In genomic region chr5:77399076-77399475, GRCm38 (mm10) we compare ENCODE assay signal across 19 mouse cellular contexts. TPM values are rescaled to one million over a fixed set of nuclear protein-coding genes. Genes with fewer than 3 reads are reported as not detected.
DNase-seq lines count a peak whose midpoint lies in the region; ATAC-seq and TF ChIP-seq lines count a peak whose summit lies in the region.
"Had no signal": no experiment of that assay in that cellular context is flagged by ENCODE, and none has a peak within 500 bp of the region (broad histone marks: within the 10 kb centered on the region; RNA-seq: fewer than 3 reads in every experiment).

No protein-coding gene starts in this region.

- no peak overlapping the region for H3K4me2 ChIP-seq in hindbrain, postnatal 0 days (ENCODE audit: low read depth, low read length)
- H3K4me2 ChIP-seq in hindbrain, embryonic 13.5 days: no peak overlapping the region
- H3K4me2 ChIP-seq in midbrain, embryonic 15.5 days: no peak overlapping the region
- H3K4me2 ChIP-seq in midbrain, embryonic 16.5 days (ENCODE audit: low read length): no peak overlapping the region
- H3K4me2 ChIP-seq in stomach, embryonic 16.5 days (ENCODE audit: low read depth, low read length): no peak overlapping the region
- H3K4me2 ChIP-seq: heart, embryonic 12.5 days; hindbrain, embryonic 14.5 days; intestine, embryonic 15.5 days; limb, embryonic 12.5 days; liver, embryonic 15.5 days had no signal

- no peak overlapping the region for H3K4me3 ChIP-seq in hindbrain, postnatal 0 days (ENCODE audit: low read length)
- no peak overlapping the region for H3K4me3 ChIP-seq in hindbrain, embryonic 13.5 days
- H3K4me3 ChIP-seq in liver, adult 2 months (ENCODE audit: insufficient read depth, low read depth, low read length): no peak overlapping the region
- no peak overlapping the region for H3K4me3 ChIP-seq in midbrain, embryonic 15.5 days
- H3K4me3 ChIP-seq in midbrain, embryonic 16.5 days (ENCODE audit: low read depth, low read length): no peak overlapping the region
- no peak overlapping the region for H3K4me3 ChIP-seq in stomach, embryonic 16.5 days (replicated peaks; ENCODE audit: low read length)
- H3K4me3 ChIP-seq: heart, embryonic 12.5 days; intestine, embryonic 15.5 days; limb, embryonic 12.5 days; liver, embryonic 15.5 days had no signal

- no peaks in the 10 kb centered on the region for H3K27me3 ChIP-seq in hindbrain, postnatal 0 days (ENCODE audit: insufficient read depth, low read length)
- H3K27me3 ChIP-seq in hindbrain, embryonic 13.5 days: 0 out of 2 replicates have a peak, but pooled peaks cover 6% of the 10 kb centered on the region
- no peaks in the 10 kb centered on the region for H3K27me3 ChIP-seq in liver, adult 2 months (ENCODE audit: control insufficient read depth, insufficient read depth, low read length)
- H3K27me3 ChIP-seq in midbrain, embryonic 15.5 days (replicated peaks): no peaks in the 10 kb centered on the region
- H3K27me3 ChIP-seq in midbrain, embryonic 16.5 days (ENCODE audit: control insufficient read depth, insufficient read depth, low read depth, low read length): no peaks in the 10 kb centered on the region
- no peaks in the 10 kb centered on the region for H3K27me3 ChIP-seq in stomach, embryonic 16.5 days (ENCODE audit: control insufficient read depth, insufficient read depth, low read length)
- H3K27me3 ChIP-seq: CH12.LX; intestine, embryonic 15.5 days; liver, embryonic 15.5 days had no signal

- no peak for TF ChIP-seq POLR2A in liver, adult 2 months (IDR thresholded peaks at IDR 0.05; ENCODE audit: extremely low read depth, insufficient read depth, low read length)

- no peaks in the 10 kb centered on the region for H3K36me3 ChIP-seq in hindbrain, postnatal 0 days (ENCODE audit: insufficient read depth, low read length)
- H3K36me3 ChIP-seq in hindbrain, embryonic 13.5 days: no peaks in the 10 kb centered on the region
- H3K36me3 ChIP-seq in liver, adult 2 months (ENCODE audit: control insufficient read depth, insufficient read depth, low read length): 0 out of 2 replicates have a peak, but pooled peaks cover 2% of the 10 kb centered on the region
- H3K36me3 ChIP-seq in midbrain, embryonic 15.5 days (replicated peaks): no peaks in the 10 kb centered on the region
- no peaks in the 10 kb centered on the region for H3K36me3 ChIP-seq in midbrain, embryonic 16.5 days (ENCODE audit: control insufficient read depth, insufficient read depth, low read length)
- no peaks in the 10 kb centered on the region for H3K36me3 ChIP-seq in stomach, embryonic 16.5 days (ENCODE audit: control insufficient read depth, insufficient read depth, low read length)
- H3K36me3 ChIP-seq: heart, embryonic 12.5 days; intestine, embryonic 15.5 days; limb, embryonic 12.5 days; liver, embryonic 15.5 days had no signal

- no peaks in the 10 kb centered on the region for H3K9me3 ChIP-seq in hindbrain, postnatal 0 days (ENCODE audit: low read length)
- no peaks in the 10 kb centered on the region for H3K9me3 ChIP-seq in hindbrain, embryonic 13.5 days
- H3K9me3 ChIP-seq in midbrain, embryonic 15.5 days: no peaks in the 10 kb centered on the region
- H3K9me3 ChIP-seq in midbrain, embryonic 16.5 days (replicated peaks; ENCODE audit: control insufficient read depth, low read length, poor library complexity, severe bottlenecking): no peaks in the 10 kb centered on the region
- no peaks in the 10 kb centered on the region for H3K9me3 ChIP-seq in stomach, embryonic 16.5 days (replicated peaks; ENCODE audit: control insufficient read depth, low read length)
- H3K9me3 ChIP-seq: heart, embryonic 12.5 days; intestine, embryonic 15.5 days; limb, embryonic 12.5 days; liver, embryonic 15.5 days had no signal

- peaks cover 2% of the 10 kb centered on the region; the same call in 1 of the 2 replicates for H3K4me1 ChIP-seq in hindbrain, postnatal 0 days (ENCODE audit: insufficient read depth, low read length)
- H3K4me1 ChIP-seq in hindbrain, embryonic 13.5 days (replicated peaks): peaks cover 4% of the 10 kb centered on the region
- H3K4me1 ChIP-seq in liver, adult 2 months (ENCODE audit: control insufficient read depth, insufficient read depth, low read length): peaks cover 7% of the 10 kb centered on the region; the same call in 1 of the 2 replicates
- H3K4me1 ChIP-seq in midbrain, embryonic 15.5 days: 0 out of 2 replicates have a peak, but pooled peaks cover 3% of the 10 kb centered on the region
- H3K4me1 ChIP-seq in midbrain, embryonic 16.5 days (ENCODE audit: control insufficient read depth, insufficient read depth, low read length): peaks cover 3% of the 10 kb centered on the region
- H3K4me1 ChIP-seq in stomach, embryonic 16.5 days (ENCODE audit: control insufficient read depth, insufficient read depth, low read length): peaks cover 29% of the 10 kb centered on the region
- H3K4me1 ChIP-seq: liver, embryonic 15.5 days had no signal

- DNase-seq in hindbrain, postnatal 0 days (ENCODE audit: low spot score): peak; percentile 33
- DNase-seq in liver, adult 2 months (ENCODE audit: extremely low read depth, low read depth, low spot score): no peak
- no peak for DNase-seq in liver
- DNase-seq in cerebellum, postnatal 25 days: no peak
- DNase-seq: adrenal gland, postnatal 36 days; cerebellum, adult 11-12 months; heart, postnatal 14 days; thymus, postnatal 25 days had no signal

- TF ChIP-seq CTCF in hindbrain, postnatal 0 days (IDR thresholded peaks at IDR 0.05; ENCODE audit: low read depth): no peak
- TF ChIP-seq CTCF in liver, adult 2 months (IDR thresholded peaks at IDR 0.05; ENCODE audit: low read depth, low read length): no peak

- 0 out of 2 replicates have a peak, but pooled peaks have one; percentile 8 for ATAC-seq in hindbrain, postnatal 0 days
- no peak for ATAC-seq in hindbrain, embryonic 13.5 days (ENCODE audit: low FRiP score)
- ATAC-seq in midbrain, embryonic 15.5 days (replicated peaks): 0 out of 2 replicates have a peak, but pooled peaks have one; percentile 34
- ATAC-seq in midbrain, embryonic 16.5 days: no peak
- no peak for ATAC-seq in stomach, embryonic 16.5 days (ENCODE audit: insufficient read depth, low FRiP score)
- ATAC-seq: intestine, embryonic 15.5 days had no signal

- WGBS in hindbrain, postnatal 0 days: 40% methylated on average over 4 of the region's 4 CpGs
- 65% methylated on average over 4 of the region's 4 CpGs for WGBS in hindbrain, embryonic 13.5 days
- 81% methylated on average over 4 of the region's 4 CpGs for WGBS in liver, adult 2 months
- WGBS in midbrain, embryonic 15.5 days: 52% methylated on average over 4 of the region's 4 CpGs
- 37% methylated on average over 4 of the region's 4 CpGs for WGBS in midbrain, embryonic 16.5 days
- 50% methylated on average over 4 of the region's 4 CpGs for WGBS in stomach, embryonic 16.5 days

- no peak overlapping the region for H3K27ac ChIP-seq in hindbrain, postnatal 0 days
- no peak overlapping the region for H3K27ac ChIP-seq in hindbrain, embryonic 13.5 days
- peak overlapping the region; percentile 28; the same call in 1 of the 2 replicates for H3K27ac ChIP-seq in liver, adult 2 months (replicated peaks; ENCODE audit: insufficient read depth, low read depth, low read length)
- no peak overlapping the region for H3K27ac ChIP-seq in midbrain, embryonic 15.5 days
- no peak overlapping the region for H3K27ac ChIP-seq in midbrain, embryonic 16.5 days (ENCODE audit: low read length)
- H3K27ac ChIP-seq in stomach, embryonic 16.5 days (ENCODE audit: low read length): peak overlapping the region; percentile 28; the same call in 1 of the 2 replicates
- H3K27ac ChIP-seq: hindbrain, embryonic 14.5 days; intestine, embryonic 15.5 days; limb, embryonic 12.5 days; liver, embryonic 15.5 days had no signal

- H3K79me2 ChIP-seq in liver, adult 2 months (ENCODE audit: control insufficient read depth, insufficient read depth, low read length): no peaks in the 10 kb centered on the region; the same call in 1 of the 2 replicates

- no peak overlapping the region for H3K9ac ChIP-seq in hindbrain, postnatal 0 days (replicated peaks; ENCODE audit: low read length)
- H3K9ac ChIP-seq in hindbrain, embryonic 13.5 days: no peak overlapping the region
- no peak overlapping the region for H3K9ac ChIP-seq in liver, adult 2 months (ENCODE audit: low read depth, low read length)
- H3K9ac ChIP-seq in midbrain, embryonic 15.5 days: no peak overlapping the region
- no peak overlapping the region for H3K9ac ChIP-seq in midbrain, embryonic 16.5 days (ENCODE audit: low read depth, low read length)
- no peak overlapping the region for H3K9ac ChIP-seq in stomach, embryonic 16.5 days (ENCODE audit: low read length)
- H3K9ac ChIP-seq: heart, embryonic 12.5 days; hindbrain, embryonic 14.5 days; intestine, embryonic 15.5 days; limb, embryonic 12.5 days; liver, embryonic 15.5 days had no signal

RNA-seq across cellular contexts. Expression of gene Igfbp7, which starts 8.8 kb away (rescaled TPM):
- 45.7 and 59.6 TPM in 2 replicates for total RNA-seq in hindbrain, postnatal 0 days (2014; rRNA removed)
- polyA plus RNA-seq in hindbrain, postnatal 0 days (2015; fragmentation: Nextera tagmentation; extraction: Ambion mirVana): 99.3 and 111 TPM in 2 replicates
- 54.4 and 59.4 TPM in 2 replicates for polyA plus RNA-seq in hindbrain, embryonic 13.5 days (2015; fragmentation: Nextera tagmentation; extraction: Ambion mirVana)
- 69.7 and 96.6 TPM in 2 replicates for total RNA-seq in liver, adult 2 months (2014; rRNA removed)
- polyA plus RNA-seq in liver, adult 2 months (2012; rRNA removed): 336 and 387 TPM in 2 replicates
- polyA plus RNA-seq in midbrain, embryonic 15.5 days (2015; fragmentation: Nextera tagmentation; extraction: Ambion mirVana): 57.9 and 63.4 TPM in 2 replicates
- 57.9 and 59.4 TPM in 2 replicates for polyA plus RNA-seq in midbrain, embryonic 16.5 days (2015; fragmentation: Nextera tagmentation; extraction: Ambion mirVana)
- 178 and 180 TPM in 2 replicates for polyA plus RNA-seq in stomach, embryonic 16.5 days (2015; fragmentation: Nextera tagmentation; extraction: Ambion mirVana)
- total RNA-seq: MEL had no signal

Comparison
In these comparisons a context has a peak if more than half of its experiments do, and no peak if none do; other contexts are left out.
1. ATAC-seq: peak in hindbrain, postnatal 0 days (single experiment) and midbrain, embryonic 15.5 days (single experiment); none in hindbrain, embryonic 13.5 days (single experiment), midbrain, embryonic 16.5 days (single experiment) and stomach, embryonic 16.5 days (single experiment).
2. H3K27ac ChIP-seq: peak in liver, adult 2 months (single experiment) and stomach, embryonic 16.5 days (single experiment); none in hindbrain, postnatal 0 days (single experiment), hindbrain, embryonic 13.5 days (single experiment), midbrain, embryonic 15.5 days (single experiment) and midbrain, embryonic 16.5 days (single experiment).